Mouse (Mus musculus) hindbrain, postnatal 0 days (tissue): ENCODE measurements around the gene Tkfc. TPM values are rescaled to one million over a fixed set of nuclear protein-coding genes. Genes with fewer than 3 reads are reported as not detected.
A peak's percentile ranks its signal among the peaks of the same experiment; 100 is the strongest.

Experiments used
- ATAC-seq: fragments of 200-750 bp; cut with Nextera tagmentation; 2 replicates; pipeline ENCODE4 v1.8.0; 2017; ENCODE audit warnings: mild to moderate bottlenecking, moderate TSS enrichment, moderate library complexity
- DNase-seq: peaks from one replicate; pipeline ENCODE4 v3.0.0-alpha.2; 2015; ENCODE audit warnings: low spot score
- H3K27ac ChIP-seq: fragments of 300-500 bp; sonication (generic); 2 replicates; pipeline ENCODE4 v1.5.1; 2014; ENCODE audit warnings: mild to moderate bottlenecking
- H3K27me3 ChIP-seq: fragments of 300-500 bp; sonication (generic); 2 replicates; pipeline ENCODE4 v1.6.1; 2014; ENCODE audit warnings: low read length, mixed read lengths; ENCODE audit not compliant: insufficient read depth
- H3K36me3 ChIP-seq: fragments of 300-500 bp; sonication (generic); 2 replicates; pipeline ENCODE4 v1.6.1; 2014; ENCODE audit warnings: low read length, mixed read lengths; ENCODE audit not compliant: insufficient read depth
- H3K4me1 ChIP-seq: fragments of 300-500 bp; sonication (generic); 2 replicates; pipeline ENCODE4 v1.6.1; 2014; ENCODE audit warnings: antibody characterized with exemption, low read length, mixed read lengths; ENCODE audit not compliant: insufficient read depth
- H3K4me2 ChIP-seq: fragments of 300-500 bp; sonication (generic); 2 replicates; pipeline ENCODE4 v1.6.1; 2014; ENCODE audit warnings: low read depth, mild to moderate bottlenecking, low read length, moderate library complexity, mixed read lengths
- H3K4me3 ChIP-seq: fragments of 300-500 bp; sonication (generic); 2 replicates; pipeline ENCODE4 v1.5.1; 2014; ENCODE audit warnings: low read length
- H3K9ac ChIP-seq: fragments of 300-500 bp; sonication (generic); replicated peaks from 2 replicates; pipeline ENCODE4 v1.6.1; 2014; ENCODE audit warnings: mild to moderate bottlenecking, low read length, moderate library complexity, mixed read lengths
- H3K9me3 ChIP-seq: fragments of 300-500 bp; sonication (generic); 2 replicates; pipeline ENCODE4 v1.6.1; 2016; ENCODE audit warnings: low read length, mixed read lengths
- CTCF ChIP-seq: IDR thresholded peaks from 2 replicates; pipeline ENCODE4 v1.5.1; 2016; ENCODE audit warnings: antibody characterized with exemption, control low read depth, low read depth
- WGBS: fragments of 180-500 bp; shearing (Covaris S2); extraction: QIAGEN DNeasy Blood & Tissue Kit; methylation state at CpG from one replicate; pipeline ENCODE4 v1.1.7; 2014; 5-methylcytosine and 5-hydroxymethylcytosine counted together
- polyA plus RNA-seq: library from polyadenylated mRNA; unstranded; fragments of >200 nt; fragmentation: Nextera tagmentation; extraction: Ambion mirVana; gene quantifications from 2 replicates; pipeline ENCODE4 v1.2.1, GENCODE M21; 2015
- total RNA-seq: library from RNA; depleted of rRNA; stranded (reverse); fragments of >200 nt; gene quantifications from 2 replicates; pipeline ENCODE4 v1.2.3, GENCODE M21; 2014

Gene Tkfc
- total and polyA plus RNA-seq, 2 experiments from 2014 or later = 18.2 to 18.4 TPM

DNA sequence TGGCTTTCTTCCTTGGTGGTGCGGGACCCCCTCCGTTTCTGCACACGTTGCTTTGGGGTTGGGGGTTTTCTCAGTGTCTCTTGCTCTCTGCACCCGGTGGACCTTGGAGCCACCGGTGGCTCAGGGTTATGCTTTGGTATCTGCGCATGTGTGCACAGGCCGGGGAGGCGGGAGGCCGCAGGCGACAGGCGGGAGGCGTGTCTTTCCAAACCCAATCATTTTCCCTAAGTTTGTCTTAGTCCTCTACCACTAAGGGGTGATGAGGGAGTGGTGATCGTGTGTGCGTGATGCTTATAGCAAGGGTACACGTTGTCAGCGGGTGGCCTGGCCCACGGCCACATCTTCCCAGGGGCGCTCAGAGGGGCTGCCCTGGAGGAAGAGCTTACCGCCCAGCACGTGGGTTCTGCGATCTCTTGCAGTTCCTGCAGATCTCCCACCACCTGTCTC is 29.4 kb upstream of the Tkfc start:
- H3K9me3 ChIP-seq = no peaks in the 10 kb centered on the region
- no peak for TF ChIP-seq CTCF
- H3K36me3 ChIP-seq = peaks cover 5% of the 10 kb centered on the region
- no peaks in the 10 kb centered on the region for H3K27me3 ChIP-seq
- peaks cover 13% of the 10 kb centered on the region for H3K4me1 ChIP-seq
- DNase-seq (peak; percentile 67), ATAC-seq (peak; percentile 88)
- 4% methylated on average over 21 of the region's 21 CpGs for WGBS
- peak overlapping the region; percentile 57 for H3K9ac ChIP-seq
- H3K27ac ChIP-seq = no peak overlapping the region
- peak overlapping the region; percentile 98 for H3K4me2 ChIP-seq
- peak overlapping the region; percentile 45 for H3K4me3 ChIP-seq

DNA sequence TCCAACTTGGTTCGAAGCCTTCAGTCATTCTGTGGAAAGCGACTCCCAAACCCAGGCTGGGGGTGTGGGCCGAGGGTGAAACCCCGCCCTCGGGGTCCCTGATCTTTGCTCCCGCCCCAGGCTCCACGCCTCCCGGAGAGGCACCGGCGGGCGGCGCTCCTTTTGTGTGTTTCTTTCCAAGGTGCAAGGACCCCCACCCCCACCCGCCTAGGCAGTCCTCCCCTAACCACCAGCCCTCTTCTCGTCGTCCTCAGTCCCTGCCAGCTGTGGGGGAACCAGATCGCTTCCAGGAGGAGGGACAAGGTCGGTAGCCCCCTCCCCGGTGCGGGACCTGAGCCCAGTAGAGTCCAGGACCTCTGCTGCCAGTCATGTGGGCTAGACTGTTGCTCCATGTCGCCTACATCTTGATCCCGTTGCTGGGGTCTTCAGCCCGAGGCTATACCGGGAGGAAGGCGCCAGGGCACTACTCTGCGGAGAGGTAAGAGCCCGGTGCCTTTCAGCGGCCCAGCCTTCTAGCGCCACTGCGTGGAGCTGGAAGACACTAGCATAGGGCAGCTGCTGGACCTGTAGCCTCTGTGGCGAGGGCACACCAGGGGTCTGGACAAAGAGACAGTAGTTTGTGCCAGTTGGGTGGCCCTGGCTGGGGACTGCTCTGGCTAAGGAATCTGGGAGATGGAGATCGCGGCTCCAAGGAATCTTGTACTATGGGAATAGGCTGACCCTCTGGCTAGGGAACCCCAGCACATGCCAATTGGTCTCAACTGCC is 28.8 kb upstream of the Tkfc start, which contains the start of gene Vwce:
Vwce (plus strand) TSS at position 108 of the 766 bp plus-strand sequence.
- Histone ChIP-seq H3K27ac (0 out of 2 replicates have a peak within 1 kb of the TSS, but pooled peaks have one; percentile 32), H3K36me3 (peaks cover 11% of the 10 kb centered on the region), H3K4me1 (peaks cover 13% of the 10 kb centered on the region), H3K9me3 (no peaks in the 10 kb centered on the region), H3K27me3 (no peaks in the 10 kb centered on the region), H3K4me2 (peak within 1 kb of the TSS; percentile 98), H3K9ac (peak within 1 kb of the TSS; percentile 57), H3K4me3 (peak within 1 kb of the TSS; percentile 45)
- DNase-seq (peak; percentile 67), ATAC-seq (peak; percentile 85)
- peak; percentile 61 for TF ChIP-seq CTCF
- WGBS = 4% methylated on average over 32 of the region's 32 CpGs

DNA sequence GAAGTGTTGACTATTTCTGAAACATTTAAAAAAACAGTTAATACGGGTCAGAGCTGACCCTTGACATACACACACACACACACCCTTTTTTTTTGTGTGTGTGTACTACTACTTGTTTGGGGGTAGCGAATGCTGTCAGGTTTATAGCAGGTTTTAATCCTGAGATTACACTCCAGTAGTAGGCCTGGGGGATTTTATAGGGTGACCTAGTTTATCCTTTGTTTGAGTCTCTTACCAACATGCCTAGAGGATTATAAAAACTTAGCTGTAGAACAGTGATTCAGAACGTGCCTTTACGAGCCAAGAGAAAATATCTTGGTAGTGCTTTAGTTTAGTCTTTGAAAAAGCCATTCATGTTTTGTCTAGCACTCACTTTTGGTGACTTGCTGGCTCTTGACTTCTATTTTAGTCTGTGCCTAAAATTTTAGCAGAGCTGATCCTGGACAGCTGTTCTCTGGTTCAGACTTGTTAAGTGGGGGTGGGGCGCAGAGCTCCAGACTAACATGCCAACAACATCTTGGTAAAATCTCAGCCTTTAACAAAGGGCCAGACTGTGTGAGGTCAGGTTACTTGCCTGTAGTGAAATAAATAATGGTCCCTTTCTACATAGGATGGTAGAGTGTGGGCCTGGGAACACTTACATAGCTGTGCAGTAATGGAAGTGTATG is 3.3 kb upstream of the Tkfc start:
- no peaks in the 10 kb centered on the region for H3K27me3 ChIP-seq
- H3K9me3 ChIP-seq = no peaks in the 10 kb centered on the region
- DNase-seq = no peak
- 87% methylated on average over 5 of the region's 5 CpGs for WGBS
- H3K36me3 ChIP-seq = peaks cover 61% of the 10 kb centered on the region
- H3K4me2 ChIP-seq = no peak overlapping the region
- no peak overlapping the region for H3K27ac ChIP-seq
- TF ChIP-seq CTCF = no peak
- H3K4me3 ChIP-seq = no peak overlapping the region
- peaks cover 7% of the 10 kb centered on the region for H3K4me1 ChIP-seq
- ATAC-seq = no peak
- no peak overlapping the region for H3K9ac ChIP-seq

DNA sequence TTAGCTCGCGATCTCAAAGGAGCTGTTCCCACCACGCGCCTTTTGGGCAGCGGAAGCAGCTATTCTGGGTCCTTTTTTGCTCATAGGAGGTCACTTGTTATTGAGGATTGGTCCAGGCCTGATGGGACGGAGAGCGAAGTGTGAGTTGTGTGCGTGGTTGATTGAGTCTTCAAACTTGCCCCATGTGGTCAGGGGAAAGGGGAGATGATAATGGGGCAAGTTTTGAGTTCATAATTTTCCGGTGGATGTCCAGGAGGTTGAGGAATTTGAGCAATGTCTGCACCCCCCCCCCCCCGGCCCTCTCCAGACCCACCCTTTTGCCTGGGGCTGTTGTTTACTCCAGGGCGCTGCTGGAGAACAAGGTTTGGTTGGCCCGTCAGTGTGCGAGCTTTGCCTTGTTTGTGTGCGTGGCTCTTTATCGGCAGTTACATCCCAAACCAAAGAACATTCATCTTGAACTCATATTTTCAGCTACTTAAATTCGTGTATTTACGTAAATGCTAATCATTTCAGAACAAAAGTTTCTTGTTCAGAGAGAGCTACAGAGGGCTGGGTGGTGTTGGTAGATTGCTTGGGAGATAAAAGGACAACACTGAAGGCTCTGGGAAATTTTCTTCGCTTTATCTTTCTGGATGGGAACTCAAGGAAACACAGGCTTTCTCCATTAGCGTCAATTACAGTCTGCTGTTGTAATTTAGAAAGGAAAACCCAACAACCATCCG is 608 bp upstream of the Tkfc start:
- H3K27ac ChIP-seq = peak overlapping the region; percentile 93
- H3K27me3 ChIP-seq = no peaks in the 10 kb centered on the region
- no peak for ATAC-seq
- 6% methylated on average over 20 of the region's 20 CpGs for WGBS
- TF ChIP-seq CTCF = no peak
- no peaks in the 10 kb centered on the region for H3K9me3 ChIP-seq
- peak overlapping the region; percentile 92 for H3K9ac ChIP-seq
- peak overlapping the region; percentile 98 for H3K4me3 ChIP-seq
- H3K4me2 ChIP-seq = peak overlapping the region; percentile 80
- peaks cover 11% of the 10 kb centered on the region for H3K4me1 ChIP-seq
- DNase-seq = peak; percentile 22
- H3K36me3 ChIP-seq = peaks cover 35% of the 10 kb centered on the region

DNA sequence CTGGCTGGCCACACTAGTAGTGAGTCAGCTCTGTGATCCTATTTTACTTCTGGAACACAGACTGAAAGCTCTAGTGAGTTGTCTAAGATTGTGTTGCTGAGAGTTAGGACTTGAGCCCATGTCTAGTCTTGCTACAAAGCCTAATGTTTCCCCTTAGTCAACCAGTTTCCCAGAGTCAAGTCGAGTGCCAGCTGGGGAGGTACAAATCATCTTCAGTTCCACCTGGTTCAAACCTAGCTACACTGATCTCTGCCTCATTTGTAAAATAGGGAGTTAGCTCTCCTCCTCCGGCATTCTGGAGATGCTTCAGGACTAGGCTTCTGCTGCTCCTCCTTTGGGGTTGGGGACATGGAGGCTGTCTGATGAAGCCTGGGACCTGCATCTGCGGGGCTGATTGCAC is 920 bp downstream of the Tkfc start:
- Histone ChIP-seq H3K36me3 (peaks cover 27% of the 10 kb centered on the region), H3K9me3 (no peaks in the 10 kb centered on the region), H3K27ac (peak overlapping the region; percentile 93), H3K4me3 (peak overlapping the region; percentile 98; the same call in 1 of the 2 replicates), H3K27me3 (no peaks in the 10 kb centered on the region), H3K4me1 (peaks cover 11% of the 10 kb centered on the region), H3K9ac (peak overlapping the region; percentile 92), H3K4me2 (peak overlapping the region; percentile 80)
- TF ChIP-seq CTCF = no peak
- DNase-seq = no peak
- no peak for ATAC-seq
- WGBS = 59% methylated on average over 3 of the region's 3 CpGs

DNA sequence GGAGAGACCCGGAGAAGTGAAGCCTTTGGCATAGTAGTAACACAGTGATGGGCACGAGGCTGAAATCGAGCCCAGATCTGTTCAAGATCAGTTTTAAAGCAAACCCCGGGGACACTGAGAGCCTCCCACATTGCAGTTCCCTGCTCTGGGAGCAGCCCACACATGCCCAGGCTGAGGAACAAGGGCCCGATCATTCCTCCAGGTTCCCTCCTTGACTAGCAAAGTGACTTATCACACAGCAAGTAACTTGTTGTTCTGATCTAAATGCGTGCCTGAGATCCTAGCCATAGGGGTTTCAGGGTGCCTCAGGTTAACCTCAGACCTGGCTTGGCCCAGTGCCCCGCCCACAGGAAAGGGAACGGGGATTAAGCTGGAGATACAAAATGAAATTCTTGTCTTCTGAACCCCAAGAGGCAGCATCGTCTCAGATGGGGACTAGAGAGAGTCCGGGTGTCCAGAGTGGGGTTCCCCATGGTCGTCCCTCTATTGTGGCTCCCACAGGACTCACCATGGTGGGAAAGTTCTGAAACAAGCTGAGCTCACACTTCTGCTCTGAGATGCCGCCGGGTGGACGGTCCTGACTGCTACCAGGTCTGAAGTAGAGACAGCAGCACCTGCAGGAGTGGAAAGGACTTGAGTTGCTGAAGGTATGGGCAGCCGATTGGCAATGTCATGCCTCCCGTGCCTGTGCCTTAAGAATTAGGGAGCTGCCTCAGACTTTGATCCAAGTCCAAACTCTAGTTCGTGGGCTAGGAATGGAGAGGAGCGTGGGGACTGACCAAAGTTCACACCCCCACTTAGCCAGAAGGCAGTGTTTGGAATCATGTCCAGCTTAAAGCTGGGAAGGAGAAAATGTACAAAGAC is 1.6 kb downstream of the Tkfc start:
- peaks cover 11% of the 10 kb centered on the region for H3K4me1 ChIP-seq
- H3K27me3 ChIP-seq = no peaks in the 10 kb centered on the region
- H3K4me3 ChIP-seq = no peak overlapping the region
- no peak overlapping the region for H3K4me2 ChIP-seq
- H3K27ac ChIP-seq = peak overlapping the region; percentile 93; the same call in 1 of the 2 replicates
- peaks cover 28% of the 10 kb centered on the region for H3K36me3 ChIP-seq
- TF ChIP-seq CTCF = no peak
- DNase-seq (no peak), ATAC-seq (no peak)
- WGBS = 84% methylated on average over 18 of the region's 18 CpGs
- no peak overlapping the region; the same call in 1 of the 2 replicates for H3K9ac ChIP-seq
- H3K9me3 ChIP-seq = no peaks in the 10 kb centered on the region
